Comparison of ENCODE assay signal across 8 mouse cellular contexts in genomic region chr17:25828712-25829557, GRCm38 (mm10). TPM values are rescaled to one million over a fixed set of nuclear protein-coding genes. Genes with fewer than 3 reads are reported as not detected.
DNase-seq lines count a peak whose midpoint lies in the region; ATAC-seq lines count a peak whose summit lies in the region.

Gene Jmjd8 (plus strand): TSS chr17:25828867.

- peak within 1 kb of the TSS; percentile 90 for H3K27ac ChIP-seq in heart, embryonic 12.5 days (ENCODE audit: poor library complexity, severe bottlenecking)
- peak within 1 kb of the TSS; percentile 86 for H3K27ac ChIP-seq in kidney, embryonic 16.5 days (ENCODE audit: low read length)
- peak within 1 kb of the TSS; percentile 83 for H3K27ac ChIP-seq in liver, embryonic 12.5 days
- peak within 1 kb of the TSS; percentile 93 for H3K27ac ChIP-seq in stomach, embryonic 16.5 days (ENCODE audit: low read length)

- ATAC-seq in heart, embryonic 12.5 days (ENCODE audit: insufficient number of reproducible peaks, low FRiP score) = no peak
- peak; percentile 24; the same call in 1 of the 2 replicates for ATAC-seq in kidney, embryonic 16.5 days (ENCODE audit: low FRiP score, low TSS enrichment)
- peak; percentile 31 for ATAC-seq in liver, embryonic 12.5 days
- ATAC-seq in stomach, embryonic 16.5 days (ENCODE audit: insufficient read depth, low FRiP score) = peak; percentile 21; the same call in 1 of the 2 replicates

- peak within 1 kb of the TSS; percentile 73 for H3K4me3 ChIP-seq in erythroblast, embryonic 14.5 days (replicated peaks)
- H3K4me3 ChIP-seq in heart, embryonic 12.5 days = peak within 1 kb of the TSS; percentile 67
- H3K4me3 ChIP-seq in kidney, embryonic 16.5 days (ENCODE audit: low read length) = peak within 1 kb of the TSS; percentile 58
- peak within 1 kb of the TSS; percentile 70 for H3K4me3 ChIP-seq in liver, embryonic 12.5 days
- H3K4me3 ChIP-seq in stomach, embryonic 16.5 days (replicated peaks; ENCODE audit: low read length) = peak within 1 kb of the TSS; percentile 74

- peaks cover 93% of the 10 kb centered on the region for H3K4me1 ChIP-seq in erythroblast, embryonic 14.5 days (ENCODE audit: control insufficient read depth)
- H3K4me1 ChIP-seq in heart, embryonic 12.5 days (replicated peaks) = peaks cover 68% of the 10 kb centered on the region
- H3K4me1 ChIP-seq in kidney, embryonic 16.5 days (ENCODE audit: insufficient read depth, low read length) = peaks cover 50% of the 10 kb centered on the region
- H3K4me1 ChIP-seq in liver, embryonic 12.5 days = peaks cover 77% of the 10 kb centered on the region
- H3K4me1 ChIP-seq in stomach, embryonic 16.5 days (ENCODE audit: control insufficient read depth, insufficient read depth, low read length) = peaks cover 45% of the 10 kb centered on the region

- DNase-seq in CD4-positive, CD25-positive, alpha-beta regulatory T cell, adult 2 months (ENCODE audit: low read depth, low spot score) = peak; percentile 87
- peak; percentile 82 for DNase-seq in brain, embryonic 18.5 days (ENCODE audit: low read depth, low spot score)
- DNase-seq in natural killer cell, adult 2 months (ENCODE audit: low spot score in 2 of 2) = peak; percentile 53 to 56

- H3K36me3 ChIP-seq in erythroblast, embryonic 14.5 days (ENCODE audit: control insufficient read depth) = peaks cover 64% of the 10 kb centered on the region
- peaks cover 52% of the 10 kb centered on the region for H3K36me3 ChIP-seq in heart, embryonic 12.5 days
- H3K36me3 ChIP-seq in kidney, embryonic 16.5 days (ENCODE audit: insufficient read depth, low read length) = peaks cover 30% of the 10 kb centered on the region
- peaks cover 57% of the 10 kb centered on the region for H3K36me3 ChIP-seq in liver, embryonic 12.5 days
- peaks cover 23% of the 10 kb centered on the region for H3K36me3 ChIP-seq in stomach, embryonic 16.5 days (ENCODE audit: control insufficient read depth, insufficient read depth, low read length)

- no peaks in the 10 kb centered on the region for H3K27me3 ChIP-seq in erythroblast, embryonic 14.5 days (ENCODE audit: control insufficient read depth)
- no peaks in the 10 kb centered on the region for H3K27me3 ChIP-seq in heart, embryonic 12.5 days (replicated peaks)
- no peaks in the 10 kb centered on the region for H3K27me3 ChIP-seq in kidney, embryonic 16.5 days (ENCODE audit: insufficient read depth, low read length)
- H3K27me3 ChIP-seq in liver, embryonic 12.5 days (replicated peaks) = no peaks in the 10 kb centered on the region
- no peaks in the 10 kb centered on the region for H3K27me3 ChIP-seq in stomach, embryonic 16.5 days (ENCODE audit: control insufficient read depth, insufficient read depth, low read length)

- peak within 1 kb of the TSS; percentile 83 for H3K4me2 ChIP-seq in heart, embryonic 12.5 days
- H3K4me2 ChIP-seq in kidney, embryonic 16.5 days (replicated peaks; ENCODE audit: low read depth, low read length) = peak within 1 kb of the TSS; percentile 64
- peak within 1 kb of the TSS; percentile 89 for H3K4me2 ChIP-seq in liver, embryonic 12.5 days
- H3K4me2 ChIP-seq in stomach, embryonic 16.5 days (ENCODE audit: low read depth, low read length) = peak within 1 kb of the TSS; percentile 91

- H3K9ac ChIP-seq in heart, embryonic 12.5 days = peak within 1 kb of the TSS; percentile 82
- peak within 1 kb of the TSS; percentile 75 for H3K9ac ChIP-seq in kidney, embryonic 16.5 days (replicated peaks; ENCODE audit: low read length)
- peak within 1 kb of the TSS; percentile 79 for H3K9ac ChIP-seq in liver, embryonic 12.5 days
- H3K9ac ChIP-seq in stomach, embryonic 16.5 days (ENCODE audit: low read length) = peak within 1 kb of the TSS; percentile 87

- WGBS in heart, embryonic 12.5 days = 1% methylated on average over 32 of the region's 32 CpGs
- WGBS in kidney, embryonic 16.5 days = 0% methylated on average over 32 of the region's 32 CpGs
- 2% methylated on average over 32 of the region's 32 CpGs for WGBS in liver, embryonic 12.5 days (ENCODE audit: insufficient replicate concordance)
- under 1% methylated on average over 32 of the region's 32 CpGs for WGBS in stomach, embryonic 16.5 days

- H3K9me3 ChIP-seq in erythroblast, embryonic 14.5 days (ENCODE audit: control insufficient read depth, low read length) = no peaks in the 10 kb centered on the region
- H3K9me3 ChIP-seq in heart, embryonic 12.5 days (replicated peaks) = no peaks in the 10 kb centered on the region
- no peaks in the 10 kb centered on the region for H3K9me3 ChIP-seq in kidney, embryonic 16.5 days (ENCODE audit: low read length)
- no peaks in the 10 kb centered on the region for H3K9me3 ChIP-seq in liver, embryonic 12.5 days (replicated peaks)
- H3K9me3 ChIP-seq in stomach, embryonic 16.5 days (replicated peaks; ENCODE audit: control insufficient read depth, low read length) = no peaks in the 10 kb centered on the region

RNA-seq across cellular contexts. Expression of gene Jmjd8, which starts in this region (rescaled TPM):
- 0.31 and 0.65 TPM in 2 replicates for polyA plus RNA-seq in erythroblast, embryonic 14.5 days (2012)
- 38.1 and 41.8 TPM in 2 replicates for polyA plus RNA-seq in heart, embryonic 12.5 days (2016; fragmentation: Nextera tagmentation; extraction: Ambion mirVana)
- 72.3 and 73.0 TPM in 2 replicates for polyA plus RNA-seq in kidney, embryonic 16.5 days (2015; fragmentation: Nextera tagmentation; extraction: Ambion mirVana)
- polyA plus RNA-seq in liver, embryonic 12.5 days (2016; fragmentation: Nextera tagmentation; extraction: Ambion mirVana) = 26.6 and 26.8 TPM in 2 replicates
- polyA plus RNA-seq in stomach, embryonic 16.5 days (2015; fragmentation: Nextera tagmentation; extraction: Ambion mirVana) = 56.7 and 58.1 TPM in 2 replicates

Comparison
In these comparisons a context has a peak if more than half of its experiments do, and no peak if none do; other contexts are left out.
1. RNA of gene Jmjd8 (polyA plus RNA-seq): 72.3 to 73.0 TPM in kidney, embryonic 16.5 days, 56.7 to 58.1 TPM in stomach, embryonic 16.5 days, 38.1 to 41.8 TPM in heart, embryonic 12.5 days and 26.6 to 26.8 TPM in liver, embryonic 12.5 days; 0.31 to 0.65 TPM in erythroblast, embryonic 14.5 days; every median in the first group is over 10 times any median in the second.
2. Peak in every context shown above with its lines, with median percentiles within 50 percentile points of each other: DNase-seq, H3K4me3 ChIP-seq, H3K27ac ChIP-seq, H3K4me2 ChIP-seq and H3K9ac ChIP-seq.